Mouse (Mus musculus): Measurements from ENCODE around the gene Fkbp14. TPM values are rescaled to one million over a fixed set of nuclear protein-coding genes. Genes with fewer than 3 reads are reported as not detected.

The Fkbp14 gene
- total RNA-seq (2021), result 1 to 10 TPM; 7.4 to 9.4 TPM

GRCm38 (mm10) chr6:54597208-54597607 is at the start of gene Fkbp14:
Gene Fkbp14 (minus strand): TSS chr6:54597308.
- DNase-seq, result no peak
- intact Hi-C loops (cut with DNase I), result loop anchor here (5.0 kb wide), 2 partner anchors 100 to 220 kb away; partner anchors contain the start of gene Znrf2

- DNase-seq, result no peak
- intact Hi-C loops (cut with DNase I), result no loop called here
These were observed 46.1 kb upstream of the Fkbp14 start for GRCm38 (mm10) chr6:54643181-54643580.

GRCm38 (mm10) chr6:54641953-54642352 is 44.8 kb upstream of the Fkbp14 start:
- intact Hi-C loops (cut with DNase I), result no loop called here
- no peak for DNase-seq

GRCm38 (mm10) chr6:54639877-54640276 is 42.8 kb upstream of the Fkbp14 start:
- DNase-seq, result no peak
- intact Hi-C loops (cut with DNase I), result no loop called here

- intact Hi-C loops (cut with DNase I), result no loop called here
- peak; percentile 18 to 32 for DNase-seq
These were observed 34.4 kb upstream of the Fkbp14 start for GRCm38 (mm10) chr6:54631462-54631861.

- intact Hi-C loops (cut with DNase I), result loop anchor here (2.0 kb wide), 1 partner anchor 43 kb away; no protein-coding TSS in a partner anchor
- DNase-seq, result no peak
These were observed 32.6 kb upstream of the Fkbp14 start for GRCm38 (mm10) chr6:54629734-54630133.

GRCm38 (mm10) chr6:54628381-54628780 is 31.3 kb upstream of the Fkbp14 start:
- intact Hi-C loops (cut with DNase I), result loop anchor here (2.0 kb wide), 1 partner anchor 42 kb away; no protein-coding TSS in a partner anchor

GRCm38 (mm10) chr6:54620357-54620756 is 23.2 kb upstream of the Fkbp14 start:
- DNase-seq, result no peak
- intact Hi-C loops (cut with DNase I), result no loop called here

More at GRCm38 (mm10) chr6:54628381-54628780, 31.3 kb upstream of the Fkbp14 start:
- no peak for DNase-seq

GRCm38 (mm10) chr6:54619530-54619929 is 22.4 kb upstream of the Fkbp14 start:
- intact Hi-C loops (cut with DNase I), result no loop called here
- DNase-seq, result no peak

GRCm38 (mm10) chr6:54617363-54617762 is 20.3 kb upstream of the Fkbp14 start:
- intact Hi-C loops (cut with DNase I), result no loop called here
- no peak for DNase-seq

- intact Hi-C loops (cut with DNase I), result no loop called here
- DNase-seq, result no peak
These were observed 9.1 kb upstream of the Fkbp14 start for GRCm38 (mm10) chr6:54606241-54606640.

GRCm38 (mm10) chr6:54604001-54604715 is 7.0 kb upstream of the Fkbp14 start:
- peak; percentile 18 to 22 for DNase-seq
- intact Hi-C loops (cut with DNase I), result no loop called here

GRCm38 (mm10) chr6:54602891-54603290 is 5.8 kb upstream of the Fkbp14 start:
- no peak for DNase-seq
- intact Hi-C loops (cut with DNase I), result no loop called here

GRCm38 (mm10) chr6:54600681-54601347 is 3.7 kb upstream of the Fkbp14 start:
- intact Hi-C loops (cut with DNase I), result no loop called here
- DNase-seq, result no peak

GRCm38 (mm10) chr6:54597711-54598110 is 603 bp upstream of the Fkbp14 start:
- intact Hi-C loops (cut with DNase I), result loop anchor here (5.0 kb wide), 2 partner anchors 100 to 220 kb away; partner anchors contain the start of gene Znrf2
- DNase-seq, result no peak

- no peak for DNase-seq
- intact Hi-C loops (cut with DNase I), result loop anchor here (2.0 to 5.0 kb wide), 3 partner anchors 85 to 222 kb away; partner anchors contain the start of genes Mturn and Znrf2
These were observed 1.7 kb downstream of the Fkbp14 start for GRCm38 (mm10) chr6:54595330-54595878.

- intact Hi-C loops (cut with DNase I), result loop anchor here (2.0 to 5.0 kb wide), 3 partner anchors 86 to 223 kb away; partner anchors contain the start of genes Mturn and Znrf2
- DNase-seq, result peak; percentile 94
These were observed 2.4 kb downstream of the Fkbp14 start, which contains the start of gene Plekha8 for GRCm38 (mm10) chr6:54594469-54595329. Gene Plekha8 (plus strand): TSS chr6:54595111.

GRCm38 (mm10) chr6:54593766-54594468 is 3.2 kb downstream of the Fkbp14 start:
- DNase-seq, result no peak
- intact Hi-C loops (cut with DNase I), result loop anchor here (2.0 kb wide), 1 partner anchor 87 kb away; the partner anchor contains the start of gene Mturn

GRCm38 (mm10) chr6:54592938-54593535 is 4.1 kb downstream of the Fkbp14 start:
- DNase-seq, result peak; percentile 90 to 92
- intact Hi-C loops (cut with DNase I), result no loop called here
